Comparison of ENCODE assay signal across 8 mouse cellular contexts in the genomic region with DNA sequence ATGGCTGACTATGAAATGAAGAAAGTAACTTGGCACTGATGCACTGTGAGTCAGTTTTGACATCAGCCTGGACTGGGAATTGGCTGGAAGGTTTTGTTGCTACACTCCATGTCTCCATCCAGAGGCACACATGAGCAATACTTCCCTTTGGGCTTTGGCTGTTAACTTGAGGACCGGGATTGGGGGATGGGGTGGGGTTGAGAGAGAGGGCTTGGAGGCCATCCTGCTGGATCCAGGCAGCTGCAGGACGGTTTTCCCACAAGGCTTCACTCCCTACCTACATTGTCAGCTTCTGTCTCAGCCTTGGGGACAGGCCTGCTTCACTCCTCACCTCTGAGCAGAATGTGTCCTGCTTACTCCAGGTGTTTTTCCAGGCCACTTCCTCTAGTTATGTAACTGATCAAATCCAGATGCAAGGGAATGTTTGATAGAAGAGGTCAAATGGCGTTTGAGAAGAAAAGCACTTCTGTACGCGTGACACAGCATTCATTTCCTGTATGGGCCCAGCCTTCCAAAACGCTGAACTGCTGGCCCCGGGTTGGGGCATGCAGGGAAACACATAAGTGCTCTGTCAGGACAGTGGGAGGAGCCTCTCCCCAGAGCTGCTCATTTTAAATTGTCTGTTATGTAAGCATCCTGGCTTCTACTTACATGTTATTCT. TPM values are rescaled to one million over a fixed set of nuclear protein-coding genes. Genes with fewer than 3 reads are reported as not detected.
DNase-seq lines count a peak whose midpoint lies in the region; ATAC-seq and TF ChIP-seq lines count a peak whose summit lies in the region.

No protein-coding gene starts in this region.

- H3K9me3 ChIP-seq in hindbrain, embryonic 11.5 days (ENCODE audit: control insufficient read depth, low read length), result no peaks in the 10 kb centered on the region
- no peaks in the 10 kb centered on the region for H3K9me3 ChIP-seq in hindbrain, embryonic 14.5 days (ENCODE audit: control insufficient read depth, low read length)
- H3K9me3 ChIP-seq in lung, embryonic 15.5 days, result no peaks in the 10 kb centered on the region
- H3K9me3 ChIP-seq in stomach, embryonic 15.5 days, result no peaks in the 10 kb centered on the region

- no peak for TF ChIP-seq POLR2A in bone marrow macrophage, adult 2 months (IDR thresholded peaks at IDR 0.05; ENCODE audit: borderline replicate concordance, low read depth, low read length)

- peak; percentile 25; the same call in 1 of the 2 replicates for TF ChIP-seq CTCF in bone marrow macrophage, adult 2 months (IDR thresholded peaks at IDR 0.05; ENCODE audit: low read depth, low read length)

- H3K4me1 ChIP-seq in hindbrain, embryonic 11.5 days (replicated peaks; ENCODE audit: control insufficient read depth, insufficient read depth, low read length), result peaks cover 3% of the 10 kb centered on the region
- peaks cover 16% of the 10 kb centered on the region for H3K4me1 ChIP-seq in hindbrain, embryonic 14.5 days (replicated peaks; ENCODE audit: control insufficient read depth, insufficient read depth, low read length)
- peaks cover 49% of the 10 kb centered on the region for H3K4me1 ChIP-seq in bone marrow macrophage, adult 2 months (ENCODE audit: control insufficient read depth, insufficient read depth, low read length)
- peaks cover 70% of the 10 kb centered on the region for H3K4me1 ChIP-seq in lung, embryonic 15.5 days
- H3K4me1 ChIP-seq in stomach, embryonic 15.5 days, result peaks cover 50% of the 10 kb centered on the region

- no peak overlapping the region for H3K9ac ChIP-seq in hindbrain, embryonic 11.5 days (ENCODE audit: low read depth, low read length)
- H3K9ac ChIP-seq in hindbrain, embryonic 14.5 days, result no peak overlapping the region
- H3K9ac ChIP-seq in lung, embryonic 15.5 days, result no peak overlapping the region
- no peak overlapping the region for H3K9ac ChIP-seq in stomach, embryonic 15.5 days

- no peak overlapping the region for H3K4me2 ChIP-seq in hindbrain, embryonic 11.5 days (replicated peaks; ENCODE audit: low read depth, low read length)
- H3K4me2 ChIP-seq in hindbrain, embryonic 14.5 days (replicated peaks), result no peak overlapping the region
- peak overlapping the region; percentile 22 for H3K4me2 ChIP-seq in lung, embryonic 15.5 days
- peak overlapping the region; percentile 17 for H3K4me2 ChIP-seq in stomach, embryonic 15.5 days

- H3K27ac ChIP-seq in hindbrain, embryonic 11.5 days (ENCODE audit: low read depth, low read length), result no peak overlapping the region
- no peak overlapping the region for H3K27ac ChIP-seq in hindbrain, embryonic 14.5 days
- H3K27ac ChIP-seq in bone marrow macrophage, adult 2 months (ENCODE audit: insufficient read depth, low read depth, low read length), result peak overlapping the region; percentile 100
- H3K27ac ChIP-seq in lung, embryonic 15.5 days, result peak overlapping the region; percentile 83
- H3K27ac ChIP-seq in stomach, embryonic 15.5 days, result peak overlapping the region; percentile 84

- no peaks in the 10 kb centered on the region for H3K27me3 ChIP-seq in hindbrain, embryonic 11.5 days (ENCODE audit: control insufficient read depth, insufficient read depth, low read length)
- no peaks in the 10 kb centered on the region for H3K27me3 ChIP-seq in hindbrain, embryonic 14.5 days (ENCODE audit: control insufficient read depth, insufficient read depth, low read length)
- no peaks in the 10 kb centered on the region for H3K27me3 ChIP-seq in lung, embryonic 15.5 days
- no peaks in the 10 kb centered on the region for H3K27me3 ChIP-seq in stomach, embryonic 15.5 days (replicated peaks)

- ATAC-seq in hindbrain, embryonic 11.5 days (ENCODE audit: low FRiP score), result no peak
- ATAC-seq in hindbrain, embryonic 14.5 days (ENCODE audit: low FRiP score), result no peak
- ATAC-seq in lung, embryonic 15.5 days (ENCODE audit: borderline replicate concordance, extremely low read depth, low FRiP score, low TSS enrichment), result peak; percentile 86
- peak; percentile 77; the same call in 1 of the 2 replicates for ATAC-seq in stomach, embryonic 15.5 days (ENCODE audit: insufficient read depth, low FRiP score, low read depth)

- no peaks in the 10 kb centered on the region for H3K36me3 ChIP-seq in hindbrain, embryonic 11.5 days (ENCODE audit: control insufficient read depth, insufficient read depth, low read length)
- H3K36me3 ChIP-seq in hindbrain, embryonic 14.5 days (replicated peaks; ENCODE audit: control insufficient read depth, insufficient read depth), result no peaks in the 10 kb centered on the region
- H3K36me3 ChIP-seq in lung, embryonic 15.5 days, result peaks cover 8% of the 10 kb centered on the region
- 0 out of 2 replicates have a peak, but pooled peaks cover 12% of the 10 kb centered on the region for H3K36me3 ChIP-seq in stomach, embryonic 15.5 days

- DNase-seq in hindbrain, embryonic 11.5 days (ENCODE audit: low spot score), result peak; percentile 35
- DNase-seq in hindbrain, embryonic 14.5 days (ENCODE audit: low spot score), result no peak
- peak; percentile 99 for DNase-seq in heart, adult 11 months
- peak; percentile 73 for DNase-seq in kidney, adult 18-20 months
- DNase-seq in cerebellum, postnatal 4 days (ENCODE audit: low spot score in 2 of 2), result no peak

- 50% methylated on average over 7 of the region's 7 CpGs for WGBS in hindbrain, embryonic 11.5 days
- 48% methylated on average over 7 of the region's 7 CpGs for WGBS in hindbrain, embryonic 14.5 days
- WGBS in lung, embryonic 15.5 days, result 8% methylated on average over 7 of the region's 7 CpGs
- WGBS in stomach, embryonic 15.5 days, result 4% methylated on average over 7 of the region's 7 CpGs

- H3K4me3 ChIP-seq in hindbrain, embryonic 11.5 days (ENCODE audit: low read depth, low read length), result no peak overlapping the region
- H3K4me3 ChIP-seq in hindbrain, embryonic 14.5 days (replicated peaks; ENCODE audit: low read length), result no peak overlapping the region
- peak overlapping the region; percentile 50 for H3K4me3 ChIP-seq in bone marrow macrophage, adult 2 months (ENCODE audit: insufficient read depth, low read length)
- H3K4me3 ChIP-seq in lung, embryonic 15.5 days, result no peak overlapping the region
- no peak overlapping the region for H3K4me3 ChIP-seq in stomach, embryonic 15.5 days (replicated peaks)

RNA-seq across cellular contexts. Expression of gene Qrfp, which starts 39.5 kb away (rescaled TPM):
- 0.08 and 0.28 TPM in 2 replicates for polyA plus RNA-seq in hindbrain, embryonic 11.5 days (2014; fragmentation: Nextera tagmentation; extraction: Ambion mirVana)
- not detected in 2 replicates for polyA plus RNA-seq in hindbrain, embryonic 14.5 days (2014; fragmentation: Nextera tagmentation; extraction: Ambion mirVana)
- polyA plus RNA-seq in bone marrow macrophage, adult 2 months (2012; ENCODE audit: insufficient read depth, insufficient read length, missing spikeins), result not detected in 2 replicates
- 0.05 and 0.14 TPM in 2 replicates for polyA plus RNA-seq in lung, embryonic 15.5 days (2015; fragmentation: Nextera tagmentation; extraction: Ambion mirVana)
- 0.05 and 0.09 TPM in 2 replicates for polyA plus RNA-seq in stomach, embryonic 15.5 days (2015; fragmentation: Nextera tagmentation; extraction: Ambion mirVana)

Comparison
In these comparisons a context has a peak if more than half of its experiments do, and no peak if none do; other contexts are left out.
1. DNase-seq: peak in hindbrain, embryonic 11.5 days (single experiment), heart, adult 11 months (single experiment) and kidney, adult 18-20 months (single experiment); none in hindbrain, embryonic 14.5 days (single experiment) and cerebellum, postnatal 4 days (0 of 2).
2. ATAC-seq: peak in lung, embryonic 15.5 days (single experiment) and stomach, embryonic 15.5 days (single experiment); none in hindbrain, embryonic 11.5 days (single experiment) and hindbrain, embryonic 14.5 days (single experiment).
3. H3K27ac ChIP-seq: peak in bone marrow macrophage, adult 2 months (single experiment), lung, embryonic 15.5 days (single experiment) and stomach, embryonic 15.5 days (single experiment); none in hindbrain, embryonic 11.5 days (single experiment) and hindbrain, embryonic 14.5 days (single experiment).
4. H3K4me2 ChIP-seq: peak in lung, embryonic 15.5 days (single experiment) and stomach, embryonic 15.5 days (single experiment); none in hindbrain, embryonic 11.5 days (single experiment) and hindbrain, embryonic 14.5 days (single experiment).